Mouse (Mus musculus): Measurements from ENCODE around the gene Senp2. TPM values are rescaled to one million over a fixed set of nuclear protein-coding genes. Genes with fewer than 3 reads are reported as not detected.
"Not testable (repeated sequence)": the region's sequence is repeated elsewhere in the genome, so short reads cannot be mapped to it uniquely, and the experiment has no call there.

The Senp2 gene
- 10.1 and 12.1 TPM in 2 replicates for polyA plus RNA-seq (2012; rRNA removed)

DNA sequence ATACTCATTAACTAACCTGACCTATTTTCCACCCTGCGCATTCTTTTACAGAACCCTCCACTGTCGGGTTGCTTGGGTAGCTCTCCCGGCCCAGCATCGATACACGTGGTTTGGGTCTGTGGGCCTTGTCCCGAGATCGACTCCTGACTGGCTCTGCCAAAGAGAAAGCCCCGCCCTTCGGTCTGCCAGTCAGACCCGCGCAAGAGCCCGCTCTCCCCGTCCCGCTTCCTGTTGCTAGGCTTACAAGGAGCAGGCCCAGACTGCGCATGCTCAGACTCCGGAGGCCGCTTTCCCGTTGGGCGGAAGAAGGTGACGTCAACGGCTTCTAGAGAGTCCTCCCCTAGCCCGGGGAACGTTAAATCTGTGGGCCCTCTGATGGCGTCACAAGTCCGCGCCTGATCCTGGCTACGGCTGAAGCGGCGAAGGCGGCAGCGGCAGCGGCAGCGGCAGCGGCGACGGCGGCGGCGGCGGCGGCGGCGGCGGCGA, at the start of gene Senp2:
Senp2 (plus strand) TSS at position 386 of the 486 bp plus-strand sequence.
- DNase-seq (ENCODE audit: low read depth): peak; percentile 92

- DNase-seq (ENCODE audit: low read depth): no peak
These were observed 43.7 kb upstream of the Senp2 start for GRCm38 (mm10) chr16:21965576-21965975.

- DNase-seq (ENCODE audit: low read depth): no peak
These were observed 39.4 kb upstream of the Senp2 start for GRCm38 (mm10) chr16:21969874-21970273.

DNA sequence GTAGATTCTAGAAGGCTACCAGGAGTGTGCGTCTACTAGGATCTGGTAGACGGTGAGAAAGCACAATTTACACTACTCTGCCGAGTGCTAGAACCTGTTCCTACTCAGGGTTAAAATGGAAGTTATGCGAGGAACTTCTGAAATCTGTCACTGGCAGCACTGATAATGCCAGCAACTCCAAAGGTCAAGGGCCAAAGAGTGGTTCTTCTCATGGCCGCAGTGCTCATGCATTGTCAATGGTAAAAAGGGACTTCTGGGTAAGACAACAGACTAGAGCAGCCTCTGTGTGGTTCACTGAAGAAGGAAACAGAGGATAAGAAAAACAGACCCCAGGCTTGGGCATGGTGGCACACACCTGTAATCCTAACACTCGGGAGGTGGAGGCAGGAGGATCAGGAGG, 38.7 kb upstream of the Senp2 start:
- DNase-seq (ENCODE audit: low read depth): no peak

GRCm38 (mm10) chr16:21971446-21971845, 37.8 kb upstream of the Senp2 start:
- DNase-seq (ENCODE audit: low read depth): no peak

GRCm38 (mm10) chr16:21976203-21976602, 33.1 kb upstream of the Senp2 start:
- DNase-seq (ENCODE audit: low read depth): no peak

GRCm38 (mm10) chr16:21977347-21977746, 31.9 kb upstream of the Senp2 start:
- no peak for DNase-seq (ENCODE audit: low read depth)

- no peak for DNase-seq (ENCODE audit: low read depth)
These were observed 26.1 kb upstream of the Senp2 start for GRCm38 (mm10) chr16:21983146-21983545.

DNA sequence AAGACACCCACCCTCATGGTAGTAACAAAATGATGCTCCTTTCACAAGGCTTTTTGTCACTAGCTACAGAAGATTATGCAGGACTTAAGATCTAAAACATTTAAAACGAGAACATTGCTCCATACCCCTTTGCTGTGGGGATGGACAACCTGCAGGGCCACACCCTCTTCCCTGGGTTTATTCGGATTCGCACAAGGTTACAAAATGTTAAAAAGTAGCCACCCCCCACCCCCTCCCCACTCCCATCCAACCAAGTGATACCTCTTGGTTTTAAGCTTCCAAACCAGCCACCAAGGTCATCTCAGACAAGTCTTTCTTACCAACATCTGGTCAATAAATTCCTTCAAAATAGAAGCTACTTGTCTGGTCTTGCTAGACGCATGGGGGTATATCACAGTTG, 25.7 kb upstream of the Senp2 start:
- no peak for DNase-seq (ENCODE audit: low read depth)

GRCm38 (mm10) chr16:21984091-21984490, 25.2 kb upstream of the Senp2 start:
- DNase-seq (ENCODE audit: low read depth): no peak

DNA sequence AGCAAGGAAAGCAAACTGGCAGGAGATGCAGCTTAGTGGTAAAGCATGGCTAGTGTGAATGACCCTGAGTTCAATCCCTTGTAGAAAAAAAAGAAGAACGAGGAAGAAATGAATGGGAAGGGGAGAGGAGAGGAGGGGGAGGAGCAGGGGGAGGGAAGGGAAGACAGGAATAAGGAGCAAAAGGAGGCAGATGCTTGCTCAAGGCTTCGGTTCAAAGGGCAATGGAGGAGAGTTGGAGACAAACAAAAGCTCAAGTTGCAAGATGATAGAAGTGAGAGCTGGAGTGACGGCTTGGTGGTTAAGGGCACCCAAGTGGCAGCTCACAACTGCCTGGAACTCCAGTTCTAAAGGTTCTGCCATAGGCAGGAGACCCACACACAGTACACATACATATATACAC, 23.1 kb upstream of the Senp2 start:
- DNase-seq (ENCODE audit: low read depth): no peak

GRCm38 (mm10) chr16:21987956-21988355, 21.3 kb upstream of the Senp2 start:
- no peak for DNase-seq (ENCODE audit: low read depth)

GRCm38 (mm10) chr16:21990893-21991292, 18.4 kb upstream of the Senp2 start:
- not testable (repeated sequence) for DNase-seq (ENCODE audit: low read depth)

DNA sequence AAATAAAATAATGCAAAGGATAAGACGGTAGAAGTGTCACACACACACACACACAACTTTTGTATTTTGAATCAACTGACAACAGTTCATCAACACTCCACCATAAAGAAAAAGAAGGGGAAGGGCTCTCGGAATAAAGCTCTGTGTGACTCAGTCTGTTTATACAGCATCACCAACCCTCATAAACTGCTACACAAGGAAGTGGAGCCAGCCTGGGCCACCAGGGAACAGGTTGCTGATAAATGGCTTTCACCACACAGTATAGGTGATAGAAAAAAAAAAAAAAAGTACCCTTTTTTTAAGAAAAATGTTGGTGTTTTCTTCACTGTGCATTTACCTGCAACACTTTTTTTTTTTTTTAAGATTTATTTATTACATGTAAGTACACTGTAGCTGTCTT, 17.5 kb upstream of the Senp2 start:
- no peak for DNase-seq (ENCODE audit: low read depth)

GRCm38 (mm10) chr16:21995304-21995703, 14.0 kb upstream of the Senp2 start, which contains the start of gene Liph:
Liph (minus strand) TSS chr16:21995663.
- DNase-seq (ENCODE audit: low read depth): peak; percentile 87

GRCm38 (mm10) chr16:21996402-21996801, 12.9 kb upstream of the Senp2 start:
- DNase-seq (ENCODE audit: low read depth): no peak

DNA sequence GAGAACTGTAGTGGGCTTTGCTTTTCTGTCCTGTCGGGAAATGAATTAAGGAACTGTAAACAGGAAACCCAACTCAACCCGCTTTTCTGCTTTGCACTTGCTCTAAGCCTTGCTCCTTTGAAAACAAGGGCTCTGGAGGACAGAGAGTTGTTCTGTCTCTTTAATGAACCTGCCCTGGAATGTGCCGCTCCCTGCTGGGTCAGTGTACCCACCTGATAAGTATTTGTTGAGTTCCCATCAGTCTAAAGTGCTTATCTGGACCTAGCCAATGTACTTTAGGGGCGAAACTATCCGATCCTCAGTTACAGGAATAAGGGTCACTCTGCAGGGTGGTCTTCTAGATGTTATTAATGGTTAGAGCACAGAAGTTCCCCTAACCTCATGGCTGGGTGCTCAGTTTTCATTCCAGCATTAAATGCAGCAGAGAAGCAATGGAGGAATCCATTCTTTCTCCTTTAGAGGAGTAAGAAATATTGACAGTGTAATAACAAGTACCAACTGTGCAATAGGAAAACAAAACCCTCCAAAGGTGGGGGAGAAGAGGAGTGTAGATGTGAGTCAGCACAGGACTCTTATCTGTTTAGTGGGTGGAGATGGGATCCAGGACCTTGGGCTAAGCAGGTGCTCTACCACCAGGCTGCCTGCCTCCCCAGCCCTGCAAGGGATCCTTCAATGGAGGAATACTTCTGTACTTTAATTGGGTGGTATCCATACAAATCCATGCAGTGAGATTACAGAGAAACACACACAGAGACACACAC, 12.2 kb upstream of the Senp2 start:
- no peak for DNase-seq (ENCODE audit: low read depth)

- DNase-seq (ENCODE audit: low read depth): no peak
These were observed 11.2 kb upstream of the Senp2 start for GRCm38 (mm10) chr16:21998061-21998460.

DNA sequence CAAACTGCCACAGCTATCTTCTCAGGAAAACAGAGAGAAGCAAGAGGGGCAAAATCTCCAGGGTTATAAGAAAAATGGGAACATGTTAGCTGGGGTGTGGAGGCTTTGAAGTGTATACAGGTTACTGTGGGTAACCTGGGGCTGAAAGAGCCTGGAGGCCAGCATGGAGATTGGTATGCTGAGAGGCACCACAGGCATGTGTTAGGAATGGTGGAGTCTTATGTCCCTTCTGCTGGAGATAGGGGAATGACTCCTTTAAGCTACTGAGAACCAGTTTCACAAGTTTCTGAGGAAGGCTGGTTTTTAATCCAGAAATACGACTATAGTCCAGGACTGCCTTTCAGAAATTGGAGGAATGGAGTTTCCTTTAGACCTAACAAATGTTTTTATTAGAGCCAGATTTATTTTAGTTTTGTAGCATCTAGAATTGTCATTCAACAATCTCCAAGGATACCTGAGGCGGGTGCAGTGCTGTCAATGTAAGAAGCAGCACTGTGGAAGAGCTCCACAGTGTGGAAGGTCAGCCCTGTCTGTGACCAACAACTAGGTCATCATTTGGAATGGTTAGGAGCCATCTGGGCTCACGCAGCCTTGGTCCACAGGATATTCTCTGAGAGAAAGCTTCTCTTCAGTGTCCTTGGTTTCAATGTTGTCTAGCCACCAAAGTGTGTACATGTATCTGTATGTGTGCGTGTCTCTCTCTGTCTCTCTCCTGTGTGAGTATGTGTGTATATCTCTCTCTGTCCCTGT, 9.2 kb upstream of the Senp2 start:
- DNase-seq (ENCODE audit: low read depth): no peak

DNA sequence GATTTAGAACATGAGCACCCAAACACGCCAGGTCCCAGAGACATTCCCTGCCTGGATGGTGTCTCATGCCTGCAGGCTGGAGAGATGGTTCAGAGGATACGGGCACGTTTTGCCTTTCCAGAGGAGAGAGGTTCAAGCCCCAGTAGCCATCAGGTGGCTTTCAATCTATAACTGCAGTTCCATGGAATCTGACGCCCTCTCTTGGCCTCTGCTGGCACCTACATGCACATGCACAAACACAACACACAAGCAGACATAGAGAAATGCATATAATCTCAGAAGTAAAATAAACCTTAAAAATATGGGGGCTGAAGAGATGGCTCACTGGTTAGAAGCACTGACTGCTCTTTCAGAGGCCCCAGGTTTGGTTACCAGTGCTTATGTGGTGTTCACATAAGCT, 8.1 kb upstream of the Senp2 start:
- no peak for DNase-seq (ENCODE audit: low read depth)

DNA sequence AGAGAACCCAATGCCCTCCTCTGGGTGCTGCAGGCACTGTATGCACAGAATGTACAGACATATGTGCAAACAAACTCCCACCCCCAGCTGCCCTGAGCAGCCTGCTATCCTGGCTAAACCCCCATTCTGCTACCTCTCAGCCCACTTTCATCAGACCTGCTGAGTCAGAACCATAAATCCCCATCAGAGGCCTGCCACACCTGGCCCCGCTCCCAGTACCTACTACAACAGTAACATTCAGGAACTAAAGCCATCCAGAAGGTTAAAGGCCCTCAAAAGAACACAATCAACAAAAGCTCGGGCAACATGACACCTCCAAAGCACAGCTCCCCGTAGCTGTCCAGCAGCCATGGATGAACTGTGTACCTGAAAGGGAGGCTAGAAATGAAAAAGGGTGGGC, 7.7 kb upstream of the Senp2 start:
- no peak for DNase-seq (ENCODE audit: low read depth)

DNA sequence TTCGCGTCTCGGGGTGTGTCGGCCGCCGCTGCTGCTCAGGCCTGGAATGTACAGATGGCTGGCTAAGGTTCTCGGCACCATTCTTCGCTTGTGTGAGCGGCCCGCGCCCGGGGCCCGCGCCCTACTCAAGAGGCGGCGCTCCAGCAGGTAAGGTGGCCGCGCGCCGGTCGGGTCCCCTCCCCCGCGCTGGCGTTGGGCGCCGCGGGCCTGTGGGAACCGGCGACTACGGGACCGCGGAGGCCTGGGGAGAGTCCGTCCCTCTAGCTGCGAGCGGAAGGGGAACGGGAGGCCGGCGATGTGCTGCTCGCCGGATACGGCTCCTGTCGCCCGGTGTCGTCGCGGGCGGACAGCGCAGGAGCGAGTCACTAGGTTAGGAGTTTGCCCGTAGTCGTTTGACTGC, 312 bp downstream of the Senp2 start:
- DNase-seq (ENCODE audit: low read depth): no peak

GRCm38 (mm10) chr16:22015569-22015968, 6.3 kb downstream of the Senp2 start:
- DNase-seq (ENCODE audit: low read depth): no peak

Data from gonadal fat pad, adult 2 months (tissue).